ENCODE assay signal across 9 mouse cellular contexts in genomic region chr2:153457467-153457866, GRCm38 (mm10). TPM values are rescaled to one million over a fixed set of nuclear protein-coding genes. Genes with fewer than 3 reads are reported as not detected.
A peak's percentile ranks its signal among the peaks of the same experiment; 100 is the strongest.
DNase-seq lines count a peak whose midpoint lies in the region; ATAC-seq and TF ChIP-seq lines count a peak whose summit lies in the region.
"Had no signal": no experiment of that assay in that cellular context is flagged by ENCODE, and none has a peak within 500 bp of the region (broad histone marks: within the 10 kb centered on the region; RNA-seq: fewer than 3 reads in every experiment).

No protein-coding gene starts in this region.

- no peak for TF ChIP-seq CTCF in liver, postnatal 0 days (IDR thresholded peaks at IDR 0.05; ENCODE audit: low read depth)

- WGBS in heart, embryonic 11.5 days (ENCODE audit: insufficient replicate concordance): 25% methylated on average over 4 of the region's 4 CpGs
- WGBS in heart, embryonic 16.5 days: 40% methylated on average over 4 of the region's 4 CpGs
- WGBS in liver, postnatal 0 days (ENCODE audit: insufficient replicate concordance): 45% methylated on average over 4 of the region's 4 CpGs

- no peak for ATAC-seq in heart, embryonic 11.5 days (replicated peaks; ENCODE audit: insufficient number of reproducible peaks, low FRiP score, low TSS enrichment)
- no peak for ATAC-seq in heart, embryonic 16.5 days (replicated peaks; ENCODE audit: extremely low read depth, insufficient read depth, low FRiP score)
- ATAC-seq in liver, postnatal 0 days: no peak

- H3K27me3 ChIP-seq in heart, embryonic 11.5 days (ENCODE audit: control insufficient read depth, insufficient read depth, low read length): no peaks in the 10 kb centered on the region
- H3K27me3 ChIP-seq in heart, embryonic 16.5 days (ENCODE audit: control insufficient read depth, insufficient read depth, low read length): no peaks in the 10 kb centered on the region
- no peaks in the 10 kb centered on the region for H3K27me3 ChIP-seq in liver, postnatal 0 days (ENCODE audit: insufficient read depth, low read length)

- no peak overlapping the region for H3K4me3 ChIP-seq in heart, embryonic 11.5 days (ENCODE audit: low read depth, low read length)
- no peak overlapping the region for H3K4me3 ChIP-seq in brown adipose tissue, adult 24 weeks (ENCODE audit: insufficient read depth, low read depth, low read length)
- H3K4me3 ChIP-seq in heart, embryonic 16.5 days (ENCODE audit: low read length): no peak overlapping the region
- H3K4me3 ChIP-seq in liver, postnatal 0 days (ENCODE audit: low read depth, low read length): no peak overlapping the region

- H3K4me1 ChIP-seq in heart, embryonic 11.5 days (ENCODE audit: control insufficient read depth, insufficient read depth, low read length): peaks cover 55% of the 10 kb centered on the region
- peaks cover 18% of the 10 kb centered on the region for H3K4me1 ChIP-seq in brown adipose tissue, adult 24 weeks (ENCODE audit: control insufficient read depth, insufficient read depth, insufficient read length, low read length)
- H3K4me1 ChIP-seq in heart, embryonic 16.5 days (ENCODE audit: control insufficient read depth, insufficient read depth, low read length): peaks cover 32% of the 10 kb centered on the region
- peaks cover 23% of the 10 kb centered on the region for H3K4me1 ChIP-seq in liver, postnatal 0 days (ENCODE audit: insufficient read depth)

- DNase-seq in heart, postnatal 36 days: no peak
- DNase-seq in liver, postnatal 0 days: no peak
- no peak for DNase-seq in right cerebral cortex, postnatal 10 days (ENCODE audit: low spot score in 2 of 2)
- no peak for DNase-seq in urinary bladder, adult 18-20 months (ENCODE audit: low spot score in 2 of 2)
- DNase-seq in layer of hippocampus, postnatal 14 days (ENCODE audit: low spot score in 2 of 2): no peak
- DNase-seq: lung, adult 18-20 months had no signal

- no peak for TF ChIP-seq EP300 in liver, postnatal 0 days (IDR thresholded peaks at IDR 0.05; ENCODE audit: low read depth)

- intact Hi-C loops in heart, postnatal 36 days (cut with DNase I): no loop called here

- H3K9ac ChIP-seq in heart, embryonic 11.5 days (ENCODE audit: low read depth, low read length): no peak overlapping the region; the same call in 1 of the 2 replicates
- no peak overlapping the region for H3K9ac ChIP-seq in heart, embryonic 16.5 days (ENCODE audit: low read length)
- no peak overlapping the region for H3K9ac ChIP-seq in liver, postnatal 0 days (replicated peaks)

- no peak overlapping the region for H3K4me2 ChIP-seq in heart, embryonic 11.5 days
- no peak overlapping the region for H3K4me2 ChIP-seq in heart, embryonic 16.5 days (ENCODE audit: low read depth, low read length)
- H3K4me2 ChIP-seq in liver, postnatal 0 days (ENCODE audit: low read depth, low read length): no peak overlapping the region

- H3K9me3 ChIP-seq in heart, embryonic 11.5 days (replicated peaks; ENCODE audit: control insufficient read depth, low read length): no peaks in the 10 kb centered on the region
- no peaks in the 10 kb centered on the region for H3K9me3 ChIP-seq in heart, embryonic 16.5 days (replicated peaks; ENCODE audit: control insufficient read depth, low read length)
- no peaks in the 10 kb centered on the region for H3K9me3 ChIP-seq in liver, postnatal 0 days (ENCODE audit: low read length)

- no peaks in the 10 kb centered on the region for H3K36me3 ChIP-seq in heart, embryonic 11.5 days (ENCODE audit: control insufficient read depth, insufficient read depth, low read length)
- no peaks in the 10 kb centered on the region for H3K36me3 ChIP-seq in heart, embryonic 16.5 days (ENCODE audit: control insufficient read depth, insufficient read depth)
- no peaks in the 10 kb centered on the region for H3K36me3 ChIP-seq in liver, postnatal 0 days (replicated peaks; ENCODE audit: insufficient read depth, low read length)

- peak overlapping the region; percentile 72 for H3K27ac ChIP-seq in heart, embryonic 11.5 days (ENCODE audit: low read depth, low read length)
- peak overlapping the region; percentile 63 for H3K27ac ChIP-seq in brown adipose tissue, adult 24 weeks (replicated peaks; ENCODE audit: low read depth, low read length)
- peak overlapping the region; percentile 79 for H3K27ac ChIP-seq in heart, embryonic 16.5 days (ENCODE audit: low read length)
- H3K27ac ChIP-seq in liver, postnatal 0 days (ENCODE audit: low read depth): peak overlapping the region; percentile 13; the same call in 1 of the 2 replicates

RNA-seq across cellular contexts. Expression of gene 4930404H24Rik, which starts 35.1 kb away (rescaled TPM):
- not detected in 2 replicates for polyA plus RNA-seq in heart, embryonic 11.5 days (2014; fragmentation: Nextera tagmentation; extraction: Ambion mirVana)
- total RNA-seq in heart, postnatal 36 days (2021): not detected
- not detected in 2 replicates for polyA plus RNA-seq in brown adipose tissue, adult 24 weeks (2012; ENCODE audit: insufficient read depth, insufficient read length, missing spikeins)
- not detected in 2 replicates for polyA plus RNA-seq in heart, embryonic 16.5 days (2015; fragmentation: Nextera tagmentation; extraction: Ambion mirVana)
- polyA plus RNA-seq in liver, postnatal 0 days (2015; fragmentation: Nextera tagmentation; extraction: Ambion mirVana): not detected in 2 replicates
- total RNA-seq in layer of hippocampus, postnatal 14 days (2021): not detected

Comparison
In these comparisons a context has a peak if more than half of its experiments do, and no peak if none do; other contexts are left out.
1. H3K27ac ChIP-seq: peak in every context shown above with its lines; median percentile 79 in heart, embryonic 16.5 days; 72 in heart, embryonic 11.5 days; 63 in brown adipose tissue, adult 24 weeks; 13 in liver, postnatal 0 days.